Mouse (Mus musculus) ES-Bruce4 (cell line): ENCODE results near the gene Icam1. TPM values are rescaled to one million over a fixed set of nuclear protein-coding genes. Genes with fewer than 3 reads are reported as not detected.
"Not testable (repeated sequence)": the region's sequence is repeated elsewhere in the genome, so short reads cannot be mapped to it uniquely, and the experiment has no call there.

ENCODE experiments used
- H3K27ac ChIP-seq: 2 replicates; pipeline ENCODE4 v1.5.1; 2012; ENCODE audit warnings: low read length, inconsistent platforms; ENCODE audit not compliant: insufficient read depth
- H3K27me3 ChIP-seq: 2 replicates; pipeline ENCODE4 v1.6.1; 2012; ENCODE audit warnings: mild to moderate bottlenecking, low read length, inconsistent platforms; ENCODE audit not compliant: control insufficient read depth, poor library complexity, insufficient read depth, severe bottlenecking
- H3K36me3 ChIP-seq: 2 replicates; pipeline ENCODE4 v1.6.1; 2012; ENCODE audit warnings: inconsistent platforms, mild to moderate bottlenecking, low read length, moderate library complexity; ENCODE audit not compliant: control insufficient read depth, poor library complexity, insufficient read depth, severe bottlenecking
- H3K4me1 ChIP-seq: one replicate; pipeline ENCODE4 v1.8.1; 2011; ENCODE audit warnings: low read length; ENCODE audit not compliant: control insufficient read depth, insufficient read depth
- H3K4me3 ChIP-seq: 2 replicates; pipeline ENCODE4 v1.5.1; 2011; ENCODE audit warnings: low read depth, mild to moderate bottlenecking, low read length
- H3K9ac ChIP-seq: 2 replicates; pipeline ENCODE4 v1.6.1; 2012; ENCODE audit warnings: low read depth, mild to moderate bottlenecking, inconsistent platforms; ENCODE audit not compliant: poor library complexity, severe bottlenecking
- H3K9me3 ChIP-seq: replicated peaks from 2 replicates; pipeline ENCODE4 v1.6.1; 2012; ENCODE audit warnings: mild to moderate bottlenecking, low read length, inconsistent platforms; ENCODE audit not compliant: control insufficient read depth, poor library complexity, insufficient read depth, severe bottlenecking
- CTCF ChIP-seq: IDR thresholded peaks from one replicate; pipeline ENCODE4 v1.8.1; 2011; ENCODE audit warnings: low read depth, low read length
- EP300 ChIP-seq: IDR thresholded peaks from 2 replicates; pipeline ENCODE4 v1.6.1; 2011; ENCODE audit warnings: low read depth, low read length; ENCODE audit not compliant: insufficient read depth
- POLR2A ChIP-seq: IDR thresholded peaks from one replicate; pipeline ENCODE4 v1.8.1; 2011; ENCODE audit warnings: low read length; ENCODE audit not compliant: insufficient read depth
- polyA plus RNA-seq: library from polyadenylated mRNA; stranded (reverse); fragments of >200 nt; gene quantifications from 2 replicates; pipeline ENCODE4 v1.2.4, GENCODE M21; 2011; ENCODE audit warnings: low read depth; ENCODE audit not compliant: missing spikeins, insufficient read depth, insufficient read length

Icam1 gene
- polyA plus RNA-seq, 1 experiment = 25.7 TPM

- Histone ChIP-seq H3K36me3 (no peaks in the 10 kb centered on the region), H3K27me3 (no peaks in the 10 kb centered on the region), H3K4me1 (no peaks in the 10 kb centered on the region), H3K4me3 (no peak overlapping the region), H3K27ac (no peak overlapping the region), H3K9ac (no peak overlapping the region), H3K9me3 (no peaks in the 10 kb centered on the region)
- no peak for TF ChIP-seq POLR2A
- TF ChIP-seq EP300 = no peak
- TF ChIP-seq CTCF = no peak
These were observed 25.5 kb downstream of the Icam1 start for GRCm38 (mm10) chr9:21041308-21041707.

- Histone ChIP-seq H3K27me3 (no peaks in the 10 kb centered on the region), H3K9me3 (no peaks in the 10 kb centered on the region), H3K36me3 (no peaks in the 10 kb centered on the region), H3K4me1 (no peaks in the 10 kb centered on the region), H3K4me3 (no peak overlapping the region), H3K9ac (no peak overlapping the region), H3K27ac (no peak overlapping the region)
- TF ChIP-seq CTCF (no peak), POLR2A (no peak), EP300 (no peak)
These were observed 27.8 kb downstream of the Icam1 start for GRCm38 (mm10) chr9:21043563-21043962.

GRCm38 (mm10) chr9:21044785-21045184 lies 29.0 kb downstream of the Icam1 start:
- H3K27ac ChIP-seq, H3K4me3 ChIP-seq, H3K9ac ChIP-seq, H3K4me1 ChIP-seq, H3K27me3 ChIP-seq, H3K36me3 ChIP-seq, H3K9me3 ChIP-seq: not testable (repeated sequence)

DNA sequence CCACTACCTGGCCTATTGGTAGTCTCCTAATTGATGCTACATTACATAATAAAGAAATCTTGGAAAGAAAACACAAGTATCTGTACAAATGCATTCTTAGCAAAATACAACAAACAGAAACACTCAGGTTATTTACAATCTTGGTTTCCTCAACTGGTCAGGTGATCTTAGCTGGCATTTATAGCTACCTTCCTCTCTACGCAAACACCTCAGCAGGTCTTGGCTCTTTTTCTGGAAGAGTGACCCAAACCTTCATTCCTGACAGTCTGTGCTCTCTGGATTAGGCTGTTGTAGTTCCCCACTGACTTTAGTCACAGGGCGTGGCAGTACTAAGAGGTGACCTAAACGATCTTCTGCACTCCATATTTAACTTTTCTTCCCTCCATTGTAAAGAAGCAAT lies 29.4 kb downstream of the Icam1 start:
- H3K9me3 ChIP-seq = no peaks in the 10 kb centered on the region
- no peak overlapping the region for H3K4me3 ChIP-seq

GRCm38 (mm10) chr9:21051578-21051977 lies 35.8 kb downstream of the Icam1 start:
- Histone ChIP-seq H3K27me3 (no peaks in the 10 kb centered on the region), H3K4me3 (no peak overlapping the region), H3K27ac (no peak overlapping the region), H3K4me1 (no peaks in the 10 kb centered on the region), H3K9me3 (no peaks in the 10 kb centered on the region), H3K9ac (no peak overlapping the region), H3K36me3 (no peaks in the 10 kb centered on the region)
- TF ChIP-seq POLR2A = no peak
- TF ChIP-seq EP300 = no peak

More for the DNA sequence above, 29.4 kb downstream of the Icam1 start:
- no peaks in the 10 kb centered on the region for H3K36me3 ChIP-seq
- no peak overlapping the region for H3K27ac ChIP-seq
- H3K4me1 ChIP-seq = no peaks in the 10 kb centered on the region
- H3K9ac ChIP-seq = no peak overlapping the region
- TF ChIP-seq CTCF (no peak), POLR2A (no peak)
- H3K27me3 ChIP-seq = no peaks in the 10 kb centered on the region

GRCm38 (mm10) chr9:21062928-21063327 lies 47.1 kb downstream of the Icam1 start:
- Histone ChIP-seq H3K9me3 (no peaks in the 10 kb centered on the region), H3K27me3 (no peaks in the 10 kb centered on the region), H3K27ac (peak overlapping the region; percentile 20; the same call in 1 of the 2 replicates)

More at GRCm38 (mm10) chr9:21062928-21063327, 47.1 kb downstream of the Icam1 start:
- H3K9ac ChIP-seq = no peak overlapping the region
- no peaks in the 10 kb centered on the region for H3K36me3 ChIP-seq
- no peak for TF ChIP-seq EP300
- no peak for TF ChIP-seq CTCF
- no peak for TF ChIP-seq POLR2A
- peaks cover 3% of the 10 kb centered on the region for H3K4me1 ChIP-seq
- H3K4me3 ChIP-seq = no peak overlapping the region
